Mouse (Mus musculus) mesoderm, embryonic 11.5 days (tissue): ENCODE measurements at regions not wholly inside any gene's neighbourhood (a gene's known extent, or its start where the extent isn't known, plus 50 kb on each side); places are given as distances from the start of the nearest gene placed in this dataset.
A peak's percentile ranks its signal among the peaks of the same experiment; 100 is the strongest.

ENCODE experiments used
- DNase-seq: peaks from one replicate; pipeline ENCODE4 v3.0.0-alpha.2; 2012; ENCODE audit warnings: low read depth, low spot score

DNA sequence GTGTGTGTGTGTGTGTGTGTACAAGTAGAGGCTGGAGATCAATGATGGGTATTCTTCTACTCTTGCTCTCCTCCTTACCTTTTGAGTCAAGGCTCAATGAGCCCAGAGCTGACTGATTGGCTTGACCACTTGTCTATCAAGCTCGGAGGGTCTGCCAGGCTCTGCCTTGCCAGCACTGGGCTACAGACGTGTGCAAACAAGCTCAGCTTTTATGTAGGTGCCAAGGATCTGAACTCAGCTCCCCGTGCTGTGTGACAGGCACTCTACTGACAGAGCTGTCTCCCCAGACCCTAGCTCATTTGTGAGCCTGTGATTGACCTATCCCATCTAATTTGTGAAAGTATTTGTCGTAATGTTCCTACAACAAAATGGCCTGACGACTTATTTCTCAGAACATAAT is 54.2 kb upstream of the Cdc42bpa start:
- no peak for DNase-seq

DNA sequence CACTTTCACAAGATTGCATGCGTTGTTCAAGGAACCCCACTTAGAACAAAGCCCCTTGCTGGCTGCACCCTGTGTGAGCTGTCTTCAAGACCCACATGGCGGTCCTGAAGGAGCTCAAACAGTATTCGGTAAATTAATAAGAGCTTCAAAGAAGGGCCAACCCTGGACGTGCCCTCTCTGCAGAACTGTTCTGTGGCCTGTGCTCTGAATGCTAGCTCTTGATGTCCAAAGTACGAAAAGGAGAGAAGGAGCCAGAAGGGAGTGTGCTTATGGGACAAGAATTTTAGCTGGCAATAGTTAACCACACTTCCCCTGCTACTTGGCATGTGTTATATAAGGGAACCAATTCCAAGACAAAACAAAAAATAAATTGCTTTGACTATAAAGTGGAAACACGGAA is 67.6 kb upstream of the Cdc42bpa start:
- DNase-seq, result no peak

DNA sequence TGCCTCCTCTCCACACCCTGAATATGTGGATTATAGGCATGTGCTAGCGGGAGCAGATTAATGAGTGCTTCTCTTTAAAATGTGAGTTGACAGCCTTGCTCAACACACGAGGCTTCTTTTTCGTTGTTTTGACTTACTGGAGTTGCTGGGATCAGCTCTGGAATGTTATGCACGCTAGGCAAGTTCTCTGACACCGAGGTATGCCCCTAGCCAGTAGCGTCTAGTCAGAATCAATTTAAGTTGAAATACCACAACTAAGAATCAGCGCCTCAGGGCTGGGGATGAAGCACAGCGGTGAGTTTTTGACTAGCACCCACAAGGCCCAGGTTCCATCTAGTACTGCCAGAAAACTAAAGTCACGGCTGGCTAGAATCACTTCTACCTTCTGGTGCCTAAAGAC is 72.4 kb upstream of the Cdc42bpa start:
- DNase-seq, result no peak

DNA sequence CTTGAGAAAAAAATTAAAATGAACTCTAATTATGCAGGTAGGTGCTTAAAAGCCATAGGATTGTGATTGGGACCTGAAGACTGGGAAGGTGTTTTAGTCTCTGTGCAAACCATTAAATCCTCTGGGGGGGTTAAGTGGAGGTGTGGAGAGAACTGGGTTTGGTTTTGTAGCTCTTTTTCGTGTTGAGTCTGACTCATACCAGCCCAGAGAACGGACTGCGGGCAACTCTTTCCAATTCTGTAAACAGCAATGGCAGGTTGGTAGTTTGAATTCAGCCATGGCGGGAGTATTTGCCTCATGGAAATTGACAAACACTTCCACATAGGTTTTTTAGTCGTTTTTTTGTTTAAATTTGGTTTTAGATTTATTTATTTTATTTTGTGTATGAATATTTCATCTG is 77.7 kb upstream of the Ahctf1 start:
- DNase-seq, result no peak

DNA sequence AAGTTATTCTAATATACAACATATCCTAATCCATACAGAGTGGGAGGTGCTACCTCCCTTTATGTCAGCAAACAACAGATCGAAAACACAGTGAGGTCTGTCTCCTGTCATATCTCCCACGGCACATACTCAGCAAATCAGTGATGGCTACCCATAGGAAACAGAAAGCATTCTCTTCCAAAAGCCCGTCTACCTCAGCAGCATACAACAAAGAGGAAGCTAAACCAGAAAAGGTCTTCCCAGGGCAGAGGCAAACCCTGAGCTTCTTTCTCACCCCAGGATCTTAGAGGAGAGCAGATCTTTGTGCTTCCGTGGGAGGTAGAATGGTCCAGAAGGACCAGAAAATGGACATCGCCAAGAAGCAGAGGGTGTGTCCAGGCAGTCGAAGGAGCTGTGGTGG is 74.4 kb upstream of the Ahctf1 start:
- DNase-seq, result no peak

DNA sequence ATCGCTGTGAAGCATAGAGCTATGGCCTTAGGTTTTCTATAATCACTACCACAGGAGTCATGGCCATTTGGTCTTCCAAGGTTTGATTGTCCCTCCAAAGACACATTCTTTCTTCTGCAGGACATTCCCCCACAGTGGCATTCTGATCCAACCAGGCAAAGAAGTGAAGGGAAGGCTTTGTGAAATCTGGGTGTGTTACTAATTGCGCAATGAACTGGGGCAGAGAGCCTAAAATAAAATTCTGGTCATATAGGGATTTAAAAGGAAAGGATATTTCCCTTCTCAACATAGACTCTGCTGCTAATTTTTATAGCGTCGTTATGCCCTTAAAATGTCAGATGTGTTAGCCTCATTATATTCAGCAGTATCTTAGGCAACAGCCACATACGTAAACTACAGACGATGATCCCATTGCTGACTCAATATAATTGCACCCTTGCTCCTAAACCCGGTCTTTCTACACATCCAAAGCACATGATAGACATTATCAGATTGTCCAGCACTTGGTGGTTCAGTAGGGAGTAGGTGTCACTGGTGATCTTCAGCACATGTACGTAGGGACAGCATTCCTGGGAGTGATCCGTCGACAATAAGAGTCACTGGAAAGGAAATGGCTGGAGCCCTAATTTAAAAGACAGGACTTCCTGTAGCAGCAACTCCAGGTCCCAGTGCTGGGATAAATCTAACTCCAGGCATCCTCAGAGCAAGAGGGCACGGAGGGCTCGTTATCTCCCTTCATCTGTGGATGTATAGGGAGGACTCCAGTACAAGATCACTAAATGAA is 70.5 kb upstream of the Ahctf1 start:
- DNase-seq, result no peak

DNA sequence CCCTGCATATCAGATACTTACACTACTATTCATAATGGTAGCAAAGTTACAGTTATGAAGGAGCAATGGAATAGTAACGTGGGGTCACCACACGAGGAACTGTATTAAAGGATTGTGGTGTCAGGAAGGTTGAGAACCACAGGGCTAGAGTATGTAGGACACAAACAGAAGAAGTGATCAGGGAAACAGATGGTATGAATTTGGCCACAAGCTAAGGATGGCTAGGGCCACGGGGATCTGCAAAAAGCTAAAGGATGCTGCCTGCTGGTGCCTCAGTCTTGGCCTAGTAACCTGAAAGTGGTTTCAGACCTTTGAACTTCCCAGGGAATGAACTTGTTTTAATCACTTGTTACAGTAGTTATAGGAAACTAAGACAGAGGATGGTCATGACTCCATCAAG is 68.5 kb upstream of the Ahctf1 start:
- no peak for DNase-seq

DNA sequence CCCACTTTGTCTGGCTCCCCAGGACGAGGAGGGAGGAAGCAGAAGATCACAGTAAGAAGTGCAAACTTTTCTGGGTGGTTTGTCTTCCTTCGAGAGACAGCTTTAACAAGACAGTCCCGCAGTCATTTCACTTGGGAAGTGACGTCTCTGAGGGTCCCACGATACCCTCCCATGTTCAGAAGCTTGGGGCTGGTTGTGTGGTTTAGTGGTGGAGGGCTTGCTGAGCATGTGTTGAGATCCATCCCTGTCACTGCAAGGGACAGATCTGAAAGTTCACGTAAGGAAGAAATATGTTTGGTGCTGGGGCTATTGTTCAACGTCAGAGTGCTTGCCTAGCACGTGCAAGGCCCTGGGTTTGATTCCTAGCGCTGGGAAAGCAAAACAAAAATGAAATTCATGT is 65.2 kb upstream of the Ahctf1 start:
- DNase-seq, result no peak

DNA sequence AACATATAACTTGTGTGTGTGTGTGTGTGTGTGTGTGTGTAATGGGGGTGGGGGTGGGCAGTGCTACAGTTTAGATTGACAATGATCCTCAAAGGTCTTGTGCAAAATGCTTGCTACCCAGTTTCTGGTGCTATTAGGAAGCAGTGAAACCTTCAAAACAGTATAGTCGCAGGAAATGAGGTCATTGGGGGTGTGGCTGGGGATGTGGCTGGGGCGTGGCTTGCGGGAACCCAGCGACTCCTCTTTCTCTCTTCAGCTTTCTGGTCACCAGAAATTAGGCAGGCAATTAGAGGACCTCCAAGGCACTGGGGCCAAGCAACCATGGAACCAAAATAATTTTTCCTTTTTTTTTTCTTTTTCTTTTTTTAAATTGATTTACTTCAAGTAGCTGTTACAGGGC is 64.0 kb upstream of the Ahctf1 start:
- DNase-seq, result no peak

DNA sequence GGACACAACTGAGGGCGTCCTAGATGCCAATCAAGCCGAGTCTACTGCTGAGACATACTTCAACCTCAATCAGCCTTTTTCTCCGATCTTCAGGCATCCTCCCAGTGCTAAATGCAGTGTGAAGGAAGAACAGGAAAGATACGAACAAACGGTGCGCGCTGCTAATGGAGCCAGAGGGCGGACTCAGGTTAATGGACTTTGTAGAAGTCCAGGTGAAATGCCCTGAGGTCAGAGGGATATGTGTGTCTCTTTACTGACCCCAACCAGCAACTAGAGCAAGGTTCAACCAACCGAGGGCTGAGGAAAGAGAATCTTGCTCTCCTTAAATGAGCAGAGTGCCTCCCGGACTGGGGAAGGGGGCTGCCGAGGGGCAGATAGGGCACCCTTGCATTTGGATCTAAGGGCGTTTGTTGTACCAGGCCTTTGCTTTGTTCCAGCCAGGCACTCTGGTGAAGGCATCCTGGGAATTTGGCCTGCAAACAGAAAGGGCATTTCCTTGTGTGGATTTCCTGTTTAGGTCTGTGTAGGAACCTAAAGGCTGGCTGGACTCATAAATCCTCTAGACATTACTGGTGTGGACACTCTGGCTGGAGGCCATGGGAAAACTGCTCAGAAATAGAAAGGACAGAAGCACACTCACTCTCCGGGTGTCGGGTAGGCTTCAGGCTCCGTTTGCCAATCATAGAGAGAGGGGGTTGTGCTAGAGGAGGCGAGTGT is 62.7 kb upstream of the Ahctf1 start:
- DNase-seq, result peak; percentile 51

DNA sequence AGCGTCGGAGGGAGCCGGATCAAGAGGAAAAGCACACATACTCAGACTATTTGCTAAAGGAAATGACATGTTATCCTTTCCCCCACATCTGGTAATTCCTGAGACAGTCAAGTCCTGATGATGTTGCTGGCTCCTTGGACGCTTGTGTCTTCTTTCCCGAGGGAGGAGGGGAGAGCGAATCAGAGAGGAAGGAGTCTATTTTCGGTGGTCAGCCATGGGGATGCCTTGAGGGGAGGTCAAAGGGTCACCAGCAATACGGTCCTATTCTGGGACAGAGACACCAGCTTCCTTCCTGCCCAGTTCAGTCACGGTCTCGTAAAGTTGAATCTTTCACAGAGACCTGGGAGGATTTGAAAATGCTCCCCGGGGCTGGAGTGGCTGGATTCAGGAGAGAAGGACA is 62.1 kb upstream of the Ahctf1 start:
- peak; percentile 50 for DNase-seq

DNA sequence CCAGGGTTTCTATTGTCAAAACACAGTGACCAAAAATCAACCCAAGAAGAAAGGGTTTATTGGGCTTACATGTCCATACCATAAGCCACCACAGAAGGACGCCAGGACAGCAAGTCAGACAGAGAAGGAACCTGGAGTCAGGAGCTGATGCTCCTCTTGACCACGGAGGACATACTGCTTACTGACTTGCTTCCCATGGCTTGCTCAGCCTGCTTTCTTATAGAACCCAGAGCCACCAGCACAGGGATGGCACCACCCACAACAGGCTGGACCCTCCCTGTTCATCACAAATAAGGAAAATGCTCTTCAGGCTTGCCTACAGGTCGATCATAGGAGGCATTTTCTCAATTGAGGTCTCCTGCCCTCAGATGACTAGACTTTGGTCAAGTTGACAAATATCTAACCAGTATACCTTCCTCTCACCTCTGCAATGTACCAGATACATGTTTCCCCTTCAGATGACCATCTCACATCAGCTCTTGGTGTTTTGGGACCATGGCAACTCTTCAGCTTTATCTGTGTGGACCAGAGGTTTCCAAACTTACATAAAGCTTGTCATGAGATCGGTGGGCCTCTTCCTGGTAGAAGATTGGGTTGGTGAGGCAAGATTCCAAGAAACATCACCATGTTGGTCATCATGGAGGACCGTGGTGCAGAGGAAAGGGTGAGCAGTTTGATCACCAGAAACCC is 61.2 kb upstream of the Ahctf1 start:
- DNase-seq, result no peak

DNA sequence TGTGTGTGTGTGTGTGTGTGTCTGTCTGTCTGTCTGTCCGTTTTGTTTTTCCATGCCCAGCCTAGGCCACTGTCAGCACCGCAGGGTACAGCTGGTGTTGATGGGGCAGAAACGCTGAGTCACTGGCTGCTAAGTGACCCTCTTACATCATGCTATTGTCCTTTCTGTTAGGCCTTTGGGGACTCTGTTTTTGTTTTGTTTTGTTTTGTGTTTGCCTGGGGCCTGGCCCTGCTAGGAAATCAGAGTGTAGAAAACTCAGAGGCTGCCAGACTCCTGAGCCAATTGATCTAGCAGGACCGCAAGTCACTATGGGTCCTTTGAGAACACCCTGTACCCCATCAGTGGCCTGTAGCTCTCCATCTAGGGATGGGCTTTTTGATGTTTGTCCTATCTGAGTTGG is 59.9 kb upstream of the Ahctf1 start:
- DNase-seq, result no peak

DNA sequence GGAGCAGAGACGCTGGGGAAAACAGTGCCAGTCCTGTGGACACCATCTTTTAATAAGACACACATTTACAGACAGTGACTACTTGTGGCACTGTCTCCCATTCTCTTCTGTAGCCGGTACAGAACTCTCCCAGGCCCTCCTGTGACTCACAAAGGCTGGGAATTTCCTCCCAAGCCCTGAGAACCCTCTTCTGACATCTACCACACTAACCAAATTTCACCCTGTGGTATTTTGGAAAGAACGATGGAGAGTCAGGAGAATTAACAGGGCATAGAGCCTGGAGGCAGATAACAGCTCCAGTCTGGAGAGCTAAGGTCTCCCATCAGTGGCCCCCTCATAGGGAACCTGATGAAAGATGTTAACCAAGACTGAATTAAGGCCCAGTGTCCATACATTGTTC is 59.5 kb upstream of the Ahctf1 start:
- no peak for DNase-seq

DNA sequence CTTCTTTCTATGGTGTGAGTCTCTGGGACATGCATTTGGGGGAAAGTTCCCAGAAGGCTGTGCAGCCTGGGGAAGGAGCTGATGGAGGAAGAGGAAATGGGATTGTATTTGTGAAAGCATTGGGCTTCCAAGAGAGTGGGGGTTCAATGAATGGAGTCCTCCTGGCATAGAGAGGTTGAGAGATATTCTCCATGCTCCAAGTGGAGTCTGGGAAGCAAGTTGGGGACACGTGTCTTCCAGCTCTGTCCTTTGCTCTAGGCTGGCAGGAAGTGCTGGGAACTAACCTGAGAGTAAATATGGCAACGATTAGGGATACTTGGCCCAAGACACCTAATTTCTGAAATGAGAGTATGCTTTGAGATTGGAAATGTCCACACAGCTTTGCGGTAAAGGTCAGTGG is 58.3 kb upstream of the Ahctf1 start:
- DNase-seq, result no peak

DNA sequence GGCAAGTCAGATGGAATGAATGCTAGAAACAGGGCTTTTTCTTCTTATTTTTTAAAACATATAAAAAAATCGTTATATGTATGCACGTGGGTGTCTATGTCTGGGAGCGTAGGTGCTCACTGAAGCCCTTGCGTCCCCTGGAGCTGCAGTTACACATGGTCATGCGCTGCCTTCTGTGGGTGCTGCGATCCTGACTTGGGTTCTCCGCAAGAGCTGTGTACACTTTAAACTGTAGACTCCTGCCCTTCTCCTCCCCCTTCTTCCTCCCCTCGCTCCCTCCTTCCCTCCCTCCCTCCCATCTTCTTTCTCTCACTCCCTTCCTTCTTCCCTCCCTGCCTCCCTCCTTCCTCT is 56.0 kb upstream of the Ahctf1 start:
- DNase-seq, result no peak

DNA sequence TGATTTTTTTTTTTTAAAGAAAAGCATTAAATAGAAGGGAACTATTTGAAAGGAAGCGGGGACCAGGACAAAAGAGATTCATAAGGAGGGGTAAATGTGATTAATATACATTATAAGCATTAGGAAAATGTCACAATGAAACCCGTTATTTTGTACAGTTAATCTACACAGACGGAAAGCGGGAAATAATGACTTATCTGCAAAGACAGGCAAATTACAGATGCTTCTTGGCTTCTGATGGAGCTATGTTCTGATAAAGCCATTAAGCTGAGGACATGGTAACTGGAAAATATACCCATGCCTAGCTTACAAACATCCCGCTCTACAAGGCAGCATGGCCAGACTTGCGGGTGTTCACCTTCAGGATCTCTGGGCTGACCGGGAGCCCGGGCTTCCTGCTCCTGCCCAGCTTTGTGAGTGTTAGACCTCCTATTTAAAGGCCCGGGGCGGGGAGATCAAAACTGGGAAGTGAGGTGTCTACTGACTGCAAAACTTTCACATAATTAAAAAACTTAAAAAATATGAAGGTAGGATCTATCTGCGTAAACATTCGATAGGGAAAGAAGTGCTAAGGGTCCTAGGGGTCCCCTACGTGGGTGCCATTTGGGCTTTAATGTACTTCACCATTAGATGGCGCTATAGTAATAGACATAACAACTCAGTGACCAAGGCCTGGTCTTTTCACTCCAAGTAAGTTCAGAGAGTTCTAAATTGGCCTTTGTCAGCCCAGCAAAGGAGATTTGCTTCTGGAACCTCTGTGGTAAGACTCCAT is 55.5 kb upstream of the Ahctf1 start:
- peak; percentile 77 for DNase-seq

DNA sequence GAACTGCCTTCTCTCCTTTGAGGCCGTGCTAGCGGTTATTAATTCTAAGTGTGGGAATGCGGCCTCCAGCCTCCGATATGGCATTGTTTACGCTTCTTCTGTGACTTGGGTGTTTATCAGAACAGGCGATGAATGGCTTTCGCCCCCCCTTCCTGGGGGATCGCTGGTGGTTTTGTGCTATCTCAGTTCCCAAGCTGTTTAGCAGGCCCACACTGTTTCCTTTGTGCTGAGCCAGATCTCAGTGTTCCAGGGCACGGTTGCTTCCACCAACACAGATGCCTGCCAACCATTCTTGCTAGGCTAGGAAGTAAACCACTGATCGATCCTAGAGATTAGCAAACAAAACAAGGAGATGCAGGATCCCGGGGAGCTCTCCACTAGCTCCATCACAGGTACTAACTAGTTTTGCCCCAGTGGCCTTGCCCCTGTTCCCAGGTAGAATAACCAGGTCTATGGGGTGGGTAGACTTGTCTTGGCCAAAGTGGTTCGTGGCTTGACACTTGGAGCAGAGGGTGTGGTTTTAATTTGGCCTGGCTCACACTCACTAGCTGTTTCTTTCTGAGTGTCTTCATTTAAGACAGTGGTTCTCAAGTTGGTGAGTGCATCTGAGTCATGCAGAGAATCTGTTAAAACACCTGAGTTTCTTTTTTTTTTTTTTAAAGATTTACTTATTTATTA is 50.9 kb upstream of the Ahctf1 start:
- no peak for DNase-seq
